Mouse (Mus musculus) ovary, postnatal 36 days (tissue): ENCODE results near the gene Hba-x.

Experiments used
- DNase-seq: peaks from one replicate; pipeline ENCODE4 v3.0.0; 2022; ENCODE audit warnings: low spot score, mixed read lengths

The Hba-x gene

GRCm38 (mm10) chr11:32276347-32276746, at the start of gene Hba-x:
TSS of gene Hba-x (plus strand) at chr11:32276400.
- no peak for DNase-seq

- DNase-seq = no peak
These were observed 49.2 kb upstream of the Hba-x start for GRCm38 (mm10) chr11:32227041-32227440.

GRCm38 (mm10) chr11:32227555-32227954, 48.6 kb upstream of the Hba-x start:
- DNase-seq = no peak

GRCm38 (mm10) chr11:32228292-32228845, 47.8 kb upstream of the Hba-x start:
- no peak for DNase-seq

GRCm38 (mm10) chr11:32230220-32230619, 46.0 kb upstream of the Hba-x start:
- DNase-seq = no peak

- no peak for DNase-seq
These were observed 45.1 kb upstream of the Hba-x start for GRCm38 (mm10) chr11:32231125-32231524.

- no peak for DNase-seq
These were observed 43.4 kb upstream of the Hba-x start for GRCm38 (mm10) chr11:32232848-32233247.

GRCm38 (mm10) chr11:32233895-32234294, 42.3 kb upstream of the Hba-x start:
- no peak for DNase-seq

- DNase-seq = no peak
These were observed 41.2 kb upstream of the Hba-x start for GRCm38 (mm10) chr11:32234816-32235485.

GRCm38 (mm10) chr11:32235646-32236045, 40.6 kb upstream of the Hba-x start:
- DNase-seq = peak; percentile 77

GRCm38 (mm10) chr11:32236132-32236531, 40.1 kb upstream of the Hba-x start:
- DNase-seq = no peak

GRCm38 (mm10) chr11:32236712-32237410, 39.3 kb upstream of the Hba-x start:
- peak; percentile 50 for DNase-seq

- no peak for DNase-seq
These were observed 38.8 kb upstream of the Hba-x start for GRCm38 (mm10) chr11:32237411-32237795.

- peak; percentile 69 for DNase-seq
These were observed 37.9 kb upstream of the Hba-x start for GRCm38 (mm10) chr11:32238093-32238860.

GRCm38 (mm10) chr11:32241391-32241790, 34.8 kb upstream of the Hba-x start:
- no peak for DNase-seq

- no peak for DNase-seq
These were observed 34.0 kb upstream of the Hba-x start for GRCm38 (mm10) chr11:32242209-32242608.

- no peak for DNase-seq
These were observed 32.8 kb upstream of the Hba-x start for GRCm38 (mm10) chr11:32243205-32243955.

- no peak for DNase-seq
These were observed 32.1 kb upstream of the Hba-x start for GRCm38 (mm10) chr11:32244064-32244463.

- no peak for DNase-seq
These were observed 31.6 kb upstream of the Hba-x start for GRCm38 (mm10) chr11:32244617-32245016.

GRCm38 (mm10) chr11:32245614-32246013, 30.6 kb upstream of the Hba-x start:
- DNase-seq = no peak

GRCm38 (mm10) chr11:32247068-32247467, 29.1 kb upstream of the Hba-x start:
- no peak for DNase-seq

- no peak for DNase-seq
These were observed 27.9 kb upstream of the Hba-x start for GRCm38 (mm10) chr11:32248350-32248749.
